Mouse (Mus musculus): ENCODE data around the gene Ifi47.
"Not testable (repeated sequence)": the region's sequence is repeated elsewhere in the genome, so short reads cannot be mapped to it uniquely, and the experiment has no call there.

The Ifi47 gene

GRCm38 (mm10) chr11:49076001-49076757, at the start of gene Ifi47:
TSS of gene Ifi47 (plus strand) at chr11:49076587.
- not testable (repeated sequence) for DNase-seq (ENCODE audit: low read depth, low spot score)

- DNase-seq (ENCODE audit: low read depth, low spot score) = not testable (repeated sequence)
Measured at GRCm38 (mm10) chr11:49050064-49050463, 26.3 kb upstream of the Ifi47 start.

DNA sequence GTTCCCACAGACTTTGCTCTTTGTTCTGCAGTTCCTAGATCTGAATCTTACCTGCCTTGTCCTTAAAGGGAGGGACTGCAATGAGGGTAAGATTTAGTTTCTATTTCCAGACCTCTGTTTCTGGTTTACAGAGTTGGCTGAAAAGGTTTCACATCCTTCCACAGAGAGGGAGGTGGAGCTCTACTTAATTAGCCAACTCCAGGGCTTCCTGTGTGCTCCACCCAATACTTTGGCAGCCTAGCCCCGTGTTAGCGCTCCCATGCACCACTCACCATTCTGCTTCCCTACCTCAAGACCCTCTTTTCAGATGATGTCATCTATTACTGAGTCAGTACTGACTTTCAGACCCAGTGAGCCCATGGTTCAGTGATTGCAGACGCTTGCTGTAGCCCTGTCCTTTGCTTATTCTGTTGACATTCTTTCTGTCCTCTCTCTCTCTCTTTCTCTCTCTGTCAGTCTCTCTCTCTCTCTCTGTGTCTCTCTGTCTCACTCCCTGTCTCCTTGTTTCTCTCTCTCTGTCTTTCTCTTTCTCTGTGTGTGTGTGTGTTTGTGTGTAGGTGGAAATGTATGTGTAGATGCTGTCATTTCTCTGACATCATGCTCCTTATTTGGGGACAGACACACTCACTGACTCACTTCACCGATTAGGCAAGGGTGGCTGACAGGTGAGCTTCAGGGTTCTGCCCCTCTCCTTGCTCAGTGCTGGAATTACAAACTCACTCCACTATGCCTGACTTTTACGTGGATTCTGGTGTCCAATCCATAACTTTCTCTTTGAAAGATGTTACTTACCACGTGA, 25.1 kb upstream of the Ifi47 start, which contains the start of gene 9930111J21Rik2:
Gene 9930111J21Rik2 (minus strand): TSS at position 150 of the 799 bp plus-strand sequence.
- DNase-seq (ENCODE audit: low read depth, low spot score) = not testable (repeated sequence)

DNA sequence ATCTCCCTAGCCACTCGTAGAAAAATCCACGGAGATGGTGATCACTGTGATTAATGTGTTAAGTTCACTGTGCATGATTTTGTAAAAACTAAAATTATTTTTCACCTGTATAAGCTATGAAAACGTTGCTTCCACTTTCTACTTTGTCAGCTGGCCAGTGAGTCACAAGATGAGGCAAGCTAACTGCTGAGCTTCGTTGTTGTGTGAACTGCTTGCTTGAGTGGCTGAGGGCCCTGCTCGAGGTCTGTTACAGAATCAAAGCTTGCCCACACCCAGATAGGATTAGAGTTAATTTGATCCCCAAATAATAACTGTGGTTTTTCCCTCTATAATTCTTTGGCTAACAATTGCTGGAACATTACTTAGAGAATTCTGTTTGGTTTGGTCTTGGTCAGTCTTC, 24.5 kb upstream of the Ifi47 start:
- DNase-seq (ENCODE audit: low read depth, low spot score) = not testable (repeated sequence)

- not testable (repeated sequence) for DNase-seq (ENCODE audit: low read depth, low spot score)
Measured at GRCm38 (mm10) chr11:49060061-49060460, 16.3 kb upstream of the Ifi47 start.

DNA sequence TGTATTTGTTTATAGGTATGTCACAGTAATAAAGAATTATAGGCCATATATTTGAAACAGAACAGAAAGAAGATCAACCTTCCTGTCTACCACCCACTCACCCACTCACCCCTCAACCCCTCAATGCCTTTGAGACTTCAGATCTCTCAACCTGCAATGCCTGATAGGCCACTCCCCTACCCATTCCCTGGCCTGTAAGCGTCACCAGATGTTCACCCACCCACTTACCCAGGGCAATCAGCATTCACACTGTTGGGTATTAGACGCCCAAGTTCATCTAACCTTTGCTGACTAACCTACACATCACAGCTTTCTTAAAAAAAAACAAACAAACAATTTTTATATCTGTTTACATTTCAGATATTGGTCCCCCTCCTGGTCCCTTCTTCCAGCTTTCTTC, 14.5 kb upstream of the Ifi47 start:
- not testable (repeated sequence) for DNase-seq (ENCODE audit: low read depth, low spot score)

DNA sequence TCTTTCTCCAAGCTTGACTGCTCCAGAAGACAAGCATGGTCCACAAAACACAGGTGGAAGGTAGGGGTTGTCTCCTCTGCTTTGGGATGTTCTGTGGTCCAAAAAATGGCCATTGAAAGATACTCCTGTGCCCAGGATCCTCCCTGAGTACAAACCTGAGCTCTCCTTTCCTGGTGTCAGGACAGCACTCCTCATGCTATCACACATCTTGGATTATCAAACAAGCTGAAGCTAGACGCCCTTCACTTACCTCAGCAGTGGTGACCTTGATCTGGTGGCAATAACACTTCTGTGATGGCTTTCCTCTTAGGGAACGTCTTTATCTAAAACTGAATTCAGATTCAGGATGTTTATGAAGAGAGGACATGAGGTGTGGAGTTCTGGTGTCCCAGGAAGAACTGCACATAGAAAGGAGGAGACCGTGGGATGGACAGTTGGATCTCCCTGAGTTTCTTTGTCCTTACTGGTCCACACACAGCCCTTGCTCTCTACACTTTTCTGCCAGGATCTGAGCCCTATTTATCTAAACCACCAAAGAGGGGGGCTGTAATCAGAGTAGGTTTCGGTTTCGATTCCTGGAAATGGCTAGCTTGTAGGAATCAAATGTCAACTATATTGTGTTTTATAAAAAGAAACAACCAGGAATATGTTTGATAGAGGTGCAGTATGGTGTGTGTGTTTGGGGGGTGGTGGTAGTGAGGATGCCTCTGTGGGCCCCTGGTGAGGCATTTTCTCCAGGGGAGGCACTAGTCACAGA, 12.5 kb upstream of the Ifi47 start, which contains the start of gene Tgtp2:
Gene Tgtp2 (minus strand): TSS at position 494 of the 757 bp plus-strand sequence.
- DNase-seq (ENCODE audit: low read depth, low spot score) = not testable (repeated sequence)

DNA sequence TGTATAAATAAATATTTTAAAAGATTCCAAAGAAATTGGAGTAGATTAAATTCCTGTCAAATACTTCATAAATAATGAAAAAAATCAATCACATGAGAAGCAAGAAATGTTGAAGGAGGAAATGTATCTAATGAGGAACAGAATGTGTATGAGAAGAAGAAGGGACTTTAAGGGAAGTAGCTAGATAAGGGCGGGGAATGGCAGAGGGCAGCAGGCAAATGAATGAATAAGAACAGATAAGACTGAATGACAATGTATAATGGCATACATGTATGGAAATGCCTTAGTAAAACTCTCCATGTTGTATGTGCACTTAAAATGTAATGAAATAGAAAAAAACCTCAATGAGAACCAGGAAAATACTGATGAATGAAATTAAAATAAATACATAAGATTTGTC, 8.0 kb upstream of the Ifi47 start:
- no peak for DNase-seq (ENCODE audit: low read depth, low spot score)

GRCm38 (mm10) chr11:49077012-49077411, 625 bp downstream of the Ifi47 start:
- no peak for DNase-seq (ENCODE audit: low read depth, low spot score)

- DNase-seq (ENCODE audit: low read depth, low spot score) = no peak
Measured at GRCm38 (mm10) chr11:49078719-49079118, 2.3 kb downstream of the Ifi47 start.

DNA sequence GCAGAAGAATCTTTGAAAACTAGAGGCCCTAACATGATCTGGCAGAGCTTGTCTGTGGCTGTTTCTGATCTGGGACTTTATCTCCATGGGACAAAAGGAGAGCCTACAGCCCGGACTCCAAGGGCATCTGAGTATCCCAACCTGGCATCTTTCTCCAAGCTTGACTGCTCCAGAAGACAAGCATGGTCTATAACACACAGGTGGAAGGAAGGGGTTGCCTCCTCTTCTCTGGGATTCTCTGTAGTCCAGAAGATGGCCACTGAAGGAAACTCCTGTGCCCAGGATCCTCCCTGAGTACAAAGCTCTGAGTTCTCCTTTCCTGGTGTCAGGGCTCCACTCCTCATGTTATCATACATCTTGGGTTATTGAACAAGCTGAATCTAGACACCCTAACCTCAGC, 4.2 kb downstream of the Ifi47 start:
- DNase-seq (ENCODE audit: low read depth, low spot score) = no peak

- no peak for DNase-seq (ENCODE audit: low read depth, low spot score)
Measured at GRCm38 (mm10) chr11:49081356-49081755, 5.0 kb downstream of the Ifi47 start.

DNA sequence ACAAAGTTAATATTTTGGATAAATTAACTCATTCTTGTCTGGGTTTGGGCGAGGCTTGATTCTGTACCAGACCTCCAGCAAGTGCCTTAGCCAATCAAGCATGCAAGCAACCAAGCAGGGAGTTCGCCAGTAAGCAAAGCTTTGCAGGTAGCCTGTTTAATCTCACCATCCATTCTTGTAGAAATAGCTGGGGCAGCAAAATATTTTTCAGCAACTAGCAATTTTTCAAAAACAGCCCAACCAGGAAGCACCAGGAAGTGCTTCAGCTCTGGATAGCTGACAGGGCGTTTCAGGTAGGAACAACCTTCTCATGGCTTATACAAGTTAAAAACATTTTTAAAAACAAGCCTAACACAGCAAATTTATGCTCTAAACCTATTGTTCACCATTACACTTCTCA, 5.5 kb downstream of the Ifi47 start:
- DNase-seq (ENCODE audit: low read depth, low spot score) = no peak

DNA sequence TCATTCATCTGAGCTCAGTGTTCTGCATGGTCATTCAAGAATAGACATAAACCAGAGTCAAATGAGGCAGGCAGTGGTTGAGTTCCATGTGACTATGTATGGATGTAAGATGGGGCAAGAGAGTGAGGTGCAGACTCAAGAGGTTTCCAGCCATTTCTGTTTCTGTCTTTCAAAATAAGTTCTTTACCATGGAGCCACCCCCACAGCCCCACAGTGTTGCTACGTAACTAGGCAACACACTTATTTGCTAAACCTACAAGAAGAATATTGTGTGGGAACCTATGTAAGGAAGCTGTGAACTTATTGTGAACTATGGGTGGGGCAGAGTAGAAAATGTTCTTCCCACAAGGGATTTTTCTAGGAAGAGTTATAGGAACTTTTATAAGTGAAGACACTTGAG, 6.8 kb downstream of the Ifi47 start:
- no peak for DNase-seq (ENCODE audit: low read depth, low spot score)

GRCm38 (mm10) chr11:49083808-49084207, 7.4 kb downstream of the Ifi47 start:
- no peak for DNase-seq (ENCODE audit: low read depth, low spot score)

GRCm38 (mm10) chr11:49084385-49084784, 8.0 kb downstream of the Ifi47 start:
- no peak for DNase-seq (ENCODE audit: low read depth, low spot score)

- DNase-seq (ENCODE audit: low read depth, low spot score) = no peak
Measured at GRCm38 (mm10) chr11:49084875-49085274, 8.5 kb downstream of the Ifi47 start.

- DNase-seq (ENCODE audit: low read depth, low spot score) = no peak
Measured at GRCm38 (mm10) chr11:49086858-49087361, 10.5 kb downstream of the Ifi47 start.

DNA sequence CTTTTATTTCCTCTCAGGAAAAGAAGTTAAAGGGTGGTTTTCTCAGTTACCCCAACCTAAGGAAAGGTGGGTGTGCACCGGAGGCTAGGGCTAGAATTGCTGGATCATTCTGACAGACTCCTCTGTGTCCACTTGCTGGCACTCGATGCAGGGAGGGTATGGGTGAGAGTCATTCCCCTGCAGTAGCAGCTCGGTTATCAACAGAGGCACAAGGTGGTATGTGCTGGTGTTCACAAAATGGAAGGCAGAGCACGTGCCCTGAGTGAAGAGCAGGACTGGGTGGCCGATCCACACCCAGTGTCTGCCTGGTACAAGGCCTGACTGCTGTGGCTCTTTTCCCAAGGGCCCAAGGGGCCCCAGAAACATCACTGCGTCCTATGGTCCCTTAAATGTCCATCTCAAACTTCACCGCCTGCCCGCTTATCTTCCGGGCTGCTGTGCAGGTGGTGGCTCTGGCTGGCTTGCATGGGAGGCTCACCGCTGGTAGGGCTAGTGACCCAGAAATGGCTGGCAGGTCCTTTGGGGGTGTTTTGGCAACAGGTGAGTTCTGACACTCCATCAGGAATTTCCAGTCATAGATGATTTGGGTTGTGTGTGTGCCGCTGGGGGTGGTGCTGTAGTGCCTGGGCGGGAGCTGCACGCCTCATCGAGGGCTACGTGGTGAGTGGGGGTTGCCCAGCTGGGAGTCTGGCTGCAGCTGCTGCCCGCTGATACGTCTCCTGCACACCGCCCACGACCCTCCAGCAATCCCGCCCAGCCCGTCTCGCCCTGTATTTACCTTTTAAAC, 11.6 kb downstream of the Ifi47 start:
- DNase-seq (ENCODE audit: low read depth, low spot score) = no peak

GRCm38 (mm10) chr11:49088990-49089652, 12.7 kb downstream of the Ifi47 start:
- DNase-seq (ENCODE audit: low read depth, low spot score) = no peak

Data from embryo, embryonic 11.5 days (tissue).